Mouse (Mus musculus) midbrain, embryonic 12.5 days (tissue): ENCODE measurements around the gene Cic. TPM values are rescaled to one million over a fixed set of nuclear protein-coding genes. Genes with fewer than 3 reads are reported as not detected.

Source experiments
- ATAC-seq: fragments of 200-750 bp; cut with Nextera tagmentation; 2 replicates; pipeline ENCODE4 v1.8.0; 2017; ENCODE audit warnings: low read depth, moderate TSS enrichment, moderate library complexity; ENCODE audit not compliant: low FRiP score
- H3K27ac ChIP-seq: fragments of 300-500 bp; sonication (generic); replicated peaks from 2 replicates; pipeline ENCODE4 v1.5.1; 2016; ENCODE audit warnings: mild to moderate bottlenecking
- H3K27me3 ChIP-seq: fragments of 300-500 bp; sonication (generic); 2 replicates; pipeline ENCODE4 v1.6.1; 2016; ENCODE audit warnings: mild to moderate bottlenecking
- H3K36me3 ChIP-seq: fragments of 300-500 bp; sonication (generic); 2 replicates; pipeline ENCODE4 v1.6.1; 2016
- H3K4me1 ChIP-seq: fragments of 300-500 bp; sonication (generic); 2 replicates; pipeline ENCODE4 v1.6.1; 2016
- H3K4me2 ChIP-seq: fragments of 300-500 bp; sonication (generic); replicated peaks from 2 replicates; pipeline ENCODE4 v1.6.1; 2016; ENCODE audit warnings: mild to moderate bottlenecking, moderate library complexity
- H3K4me3 ChIP-seq: fragments of 300-500 bp; sonication (generic); 2 replicates; pipeline ENCODE4 v1.5.1; 2016; ENCODE audit warnings: mild to moderate bottlenecking
- H3K9ac ChIP-seq: fragments of 300-500 bp; sonication (generic); replicated peaks from 2 replicates; pipeline ENCODE4 v1.6.1; 2016; ENCODE audit warnings: mild to moderate bottlenecking, moderate library complexity
- H3K9me3 ChIP-seq: fragments of 300-500 bp; sonication (generic); 2 replicates; pipeline ENCODE4 v1.6.1; 2016; ENCODE audit warnings: mild to moderate bottlenecking
- WGBS: fragments of 180-500 bp; shearing (Covaris S2); methylation state at CpG from one replicate; pipeline ENCODE4 v1.1.7; 2016; 5-methylcytosine and 5-hydroxymethylcytosine counted together
- polyA plus RNA-seq: library from polyadenylated mRNA; unstranded; fragments of >200 nt; fragmentation: Nextera tagmentation; extraction: Ambion mirVana; gene quantifications from 2 replicates; pipeline ENCODE4 v1.2.1, GENCODE M21; 2016

Gene Cic
- polyA plus RNA-seq, 1 experiment from 2014 or later = 40.8 TPM

- peaks cover 11% of the 10 kb centered on the region for H3K4me1 ChIP-seq
- H3K27ac ChIP-seq = peak within 1 kb of the TSS; percentile 65
- H3K36me3 ChIP-seq = no peaks in the 10 kb centered on the region
- ATAC-seq = peak; percentile 70
- no peaks in the 10 kb centered on the region for H3K9me3 ChIP-seq
- under 1% methylated on average over 47 of the region's 47 CpGs for WGBS
- peak within 1 kb of the TSS; percentile 76 for H3K4me2 ChIP-seq
- peaks cover 47% of the 10 kb centered on the region for H3K27me3 ChIP-seq
- peak within 1 kb of the TSS; percentile 71 for H3K9ac ChIP-seq
- H3K4me3 ChIP-seq = peak within 1 kb of the TSS; percentile 57
Measured at GRCm38 (mm10) chr7:25305956-25306613, 38.6 kb downstream of the Cic start, which contains the start of gene Tmem145. Gene Tmem145, plus strand, starts transcription at chr7:25306106.

GRCm38 (mm10) chr7:25306614-25306996 lies 39.1 kb downstream of the Cic start:
- Histone ChIP-seq H3K9me3 (no peaks in the 10 kb centered on the region), H3K4me1 (peaks cover 11% of the 10 kb centered on the region), H3K27me3 (peaks cover 53% of the 10 kb centered on the region), H3K36me3 (no peaks in the 10 kb centered on the region), H3K4me2 (peak overlapping the region; percentile 76), H3K9ac (peak overlapping the region; percentile 71), H3K27ac (peak overlapping the region; percentile 65; the same call in 1 of the 2 replicates), H3K4me3 (peak overlapping the region; percentile 57)
- 37% methylated on average over 2 of the region's 2 CpGs for WGBS
- ATAC-seq = 0 out of 2 replicates have a peak, but pooled peaks have one; percentile 2

- H3K27me3 ChIP-seq = peaks cover 62% of the 10 kb centered on the region
- no peaks in the 10 kb centered on the region for H3K36me3 ChIP-seq
- no peak overlapping the region for H3K4me3 ChIP-seq
- H3K9ac ChIP-seq = no peak overlapping the region
- no peak for ATAC-seq
- no peak overlapping the region for H3K27ac ChIP-seq
- peaks cover 11% of the 10 kb centered on the region for H3K4me1 ChIP-seq
- no peaks in the 10 kb centered on the region for H3K9me3 ChIP-seq
- 68% methylated on average over 16 of the region's 17 CpGs for WGBS
- H3K4me2 ChIP-seq = no peak overlapping the region
Measured at GRCm38 (mm10) chr7:25308702-25309318, 41.3 kb downstream of the Cic start.

GRCm38 (mm10) chr7:25309425-25309824 lies 41.9 kb downstream of the Cic start:
- 89% methylated on average over 9 of the region's 9 CpGs for WGBS
- ATAC-seq = no peak
- H3K27me3 ChIP-seq = peaks cover 64% of the 10 kb centered on the region
- no peak overlapping the region for H3K4me2 ChIP-seq
- no peak overlapping the region for H3K4me3 ChIP-seq
- no peak overlapping the region for H3K9ac ChIP-seq
- H3K9me3 ChIP-seq = no peaks in the 10 kb centered on the region
- H3K27ac ChIP-seq = no peak overlapping the region
- H3K4me1 ChIP-seq = peaks cover 11% of the 10 kb centered on the region
- no peaks in the 10 kb centered on the region for H3K36me3 ChIP-seq

- Histone ChIP-seq H3K36me3 (no peaks in the 10 kb centered on the region), H3K4me3 (no peak overlapping the region), H3K9me3 (no peaks in the 10 kb centered on the region), H3K27me3 (peaks cover 82% of the 10 kb centered on the region), H3K9ac (no peak overlapping the region), H3K4me1 (peaks cover 16% of the 10 kb centered on the region), H3K27ac (no peak overlapping the region), H3K4me2 (no peak overlapping the region)
- no peak for ATAC-seq
- 85% methylated on average over 11 of the region's 11 CpGs for WGBS
Measured at GRCm38 (mm10) chr7:25311193-25311592, 43.7 kb downstream of the Cic start.

GRCm38 (mm10) chr7:25313325-25313724 lies 45.8 kb downstream of the Cic start:
- Histone ChIP-seq H3K4me1 (peaks cover 27% of the 10 kb centered on the region), H3K4me2 (no peak overlapping the region), H3K27me3 (peaks cover 69% of the 10 kb centered on the region), H3K4me3 (no peak overlapping the region), H3K36me3 (no peaks in the 10 kb centered on the region), H3K9ac (no peak overlapping the region), H3K27ac (no peak overlapping the region), H3K9me3 (no peaks in the 10 kb centered on the region)
- no peak for ATAC-seq
- WGBS = 52% methylated on average over 7 of the region's 7 CpGs

GRCm38 (mm10) chr7:25314606-25315305 lies 47.3 kb downstream of the Cic start:
- H3K9ac ChIP-seq = peak overlapping the region; percentile 52
- H3K4me1 ChIP-seq = peaks cover 29% of the 10 kb centered on the region
- no peaks in the 10 kb centered on the region for H3K36me3 ChIP-seq
- peak overlapping the region; percentile 44 for H3K4me3 ChIP-seq
- H3K27me3 ChIP-seq = peaks cover 57% of the 10 kb centered on the region
- no peak for ATAC-seq
- no peaks in the 10 kb centered on the region for H3K9me3 ChIP-seq
- WGBS = 2% methylated on average over 48 of the region's 51 CpGs
- no peak overlapping the region for H3K27ac ChIP-seq
- peak overlapping the region; percentile 99 for H3K4me2 ChIP-seq

GRCm38 (mm10) chr7:25315306-25316041 lies 48.0 kb downstream of the Cic start:
- Histone ChIP-seq H3K4me1 (peaks cover 29% of the 10 kb centered on the region), H3K4me2 (peak overlapping the region; percentile 99), H3K9ac (peak overlapping the region; percentile 52), H3K4me3 (peak overlapping the region; percentile 44), H3K27me3 (peaks cover 57% of the 10 kb centered on the region), H3K9me3 (no peaks in the 10 kb centered on the region), H3K36me3 (no peaks in the 10 kb centered on the region), H3K27ac (no peak overlapping the region)
- under 1% methylated on average over 69 of the region's 69 CpGs for WGBS
- ATAC-seq = no peak

- H3K4me1 ChIP-seq = peaks cover 37% of the 10 kb centered on the region
- peak within 1 kb of the TSS; percentile 89 for H3K27ac ChIP-seq
- peak within 1 kb of the TSS; percentile 74 for H3K4me3 ChIP-seq
- peak within 1 kb of the TSS; percentile 99 for H3K4me2 ChIP-seq
- WGBS = under 1% methylated on average over 52 of the region's 52 CpGs
- H3K36me3 ChIP-seq = no peaks in the 10 kb centered on the region
- ATAC-seq = peak; percentile 99
- peak within 1 kb of the TSS; percentile 84 for H3K9ac ChIP-seq
- peaks cover 45% of the 10 kb centered on the region for H3K27me3 ChIP-seq
- H3K9me3 ChIP-seq = no peaks in the 10 kb centered on the region
Measured at GRCm38 (mm10) chr7:25316532-25317445, 49.3 kb downstream of the Cic start, which contains the start of gene Megf8. Gene Megf8, plus strand, starts transcription at chr7:25317164.

- no peaks in the 10 kb centered on the region for H3K9me3 ChIP-seq
- no peak for ATAC-seq
- peaks cover 43% of the 10 kb centered on the region for H3K4me1 ChIP-seq
- 16% methylated on average over 21 of the region's 21 CpGs for WGBS
- H3K27ac ChIP-seq = peak overlapping the region; percentile 89
- H3K36me3 ChIP-seq = no peaks in the 10 kb centered on the region
- H3K9ac ChIP-seq = peak overlapping the region; percentile 84
- peak overlapping the region; percentile 99 for H3K4me2 ChIP-seq
- peak overlapping the region; percentile 74 for H3K4me3 ChIP-seq
- H3K27me3 ChIP-seq = peaks cover 38% of the 10 kb centered on the region
Measured at GRCm38 (mm10) chr7:25317446-25317999, 50.0 kb downstream of the Cic start.
